Mouse (Mus musculus): ENCODE results near the gene Gng4. TPM values are rescaled to one million over a fixed set of nuclear protein-coding genes. Genes with fewer than 3 reads are reported as not detected.
A peak's percentile ranks its signal among the peaks of the same experiment; 100 is the strongest.

Gng4 gene
- polyA plus RNA-seq, 1 experiment, result 1.6 TPM

DNA sequence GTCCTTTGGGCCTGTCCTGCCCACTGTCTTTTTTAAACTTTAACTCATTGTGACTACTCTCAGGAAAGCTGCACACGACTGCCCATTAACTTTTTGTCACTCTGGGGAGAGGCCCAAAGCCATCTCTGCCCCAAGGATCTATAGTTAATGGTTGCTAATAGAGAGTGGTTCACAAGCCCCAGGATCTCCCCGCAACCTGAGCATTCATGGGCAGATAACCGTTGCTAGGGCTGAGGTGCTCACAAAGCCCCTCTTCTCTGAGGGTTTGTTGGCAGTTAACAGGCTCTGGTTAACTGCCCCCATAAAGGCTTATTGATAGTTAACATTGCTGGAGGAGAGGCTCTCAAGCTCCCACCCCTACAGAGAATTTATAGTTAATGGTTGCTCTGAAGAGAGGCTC lies 3.6 kb upstream of the Gng4 start:
- H3K36me3 ChIP-seq (ENCODE audit: control insufficient read depth, insufficient read depth, low read length), result peaks cover 8% of the 10 kb centered on the region
- no peak overlapping the region for H3K4me3 ChIP-seq (ENCODE audit: low read depth, low read length)
- TF ChIP-seq POLR2A (IDR thresholded peaks at IDR 0.05; ENCODE audit: low read depth, low read length) (no peak), CTCF (IDR thresholded peaks at IDR 0.05; ENCODE audit: extremely low read depth, insufficient read length, insufficient replicate concordance, low read depth, low read length) (no peak)
- WGBS, result 66% methylated on average over 3 of the region's 3 CpGs
- no peak overlapping the region for H3K27ac ChIP-seq (ENCODE audit: insufficient read depth, low read depth, low read length)
- peaks cover 22% of the 10 kb centered on the region for H3K27me3 ChIP-seq (ENCODE audit: control insufficient read depth, insufficient read depth, low read length)
- peaks cover 6% of the 10 kb centered on the region for H3K4me1 ChIP-seq (ENCODE audit: control insufficient read depth, insufficient read depth, insufficient read length, low read length)

DNA sequence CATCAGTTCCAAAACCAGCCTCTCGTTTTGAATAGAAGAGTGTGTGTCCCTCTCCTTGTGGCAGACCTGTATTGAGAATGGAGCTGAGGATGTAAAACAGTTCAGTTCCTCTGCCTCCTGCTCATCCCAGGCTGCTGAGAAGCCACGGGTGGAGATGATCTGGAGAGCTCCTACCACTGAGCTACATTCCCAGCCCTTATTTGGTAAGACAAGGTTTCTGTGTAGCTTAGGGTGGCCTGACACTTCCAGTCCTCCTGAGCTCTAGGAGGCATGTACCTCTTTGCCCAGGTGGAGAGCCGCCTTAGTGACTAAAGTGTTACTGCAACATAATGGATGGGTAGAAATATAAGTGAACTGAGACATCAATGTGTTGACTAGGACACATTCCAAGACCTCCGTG lies 2.8 kb upstream of the Gng4 start:
- H3K27me3 ChIP-seq (ENCODE audit: control insufficient read depth, insufficient read depth, low read length), result peaks cover 26% of the 10 kb centered on the region
- H3K36me3 ChIP-seq (ENCODE audit: control insufficient read depth, insufficient read depth, low read length), result peaks cover 8% of the 10 kb centered on the region
- no peak for TF ChIP-seq POLR2A (IDR thresholded peaks at IDR 0.05; ENCODE audit: low read depth, low read length)
- no peak for TF ChIP-seq CTCF (IDR thresholded peaks at IDR 0.05; ENCODE audit: extremely low read depth, insufficient read length, insufficient replicate concordance, low read depth, low read length)
- H3K27ac ChIP-seq (ENCODE audit: insufficient read depth, low read depth, low read length), result no peak overlapping the region
- H3K4me3 ChIP-seq (ENCODE audit: low read depth, low read length), result no peak overlapping the region
- peaks cover 6% of the 10 kb centered on the region for H3K4me1 ChIP-seq (ENCODE audit: control insufficient read depth, insufficient read depth, insufficient read length, low read length)
- 69% methylated on average over 4 of the region's 4 CpGs for WGBS

DNA sequence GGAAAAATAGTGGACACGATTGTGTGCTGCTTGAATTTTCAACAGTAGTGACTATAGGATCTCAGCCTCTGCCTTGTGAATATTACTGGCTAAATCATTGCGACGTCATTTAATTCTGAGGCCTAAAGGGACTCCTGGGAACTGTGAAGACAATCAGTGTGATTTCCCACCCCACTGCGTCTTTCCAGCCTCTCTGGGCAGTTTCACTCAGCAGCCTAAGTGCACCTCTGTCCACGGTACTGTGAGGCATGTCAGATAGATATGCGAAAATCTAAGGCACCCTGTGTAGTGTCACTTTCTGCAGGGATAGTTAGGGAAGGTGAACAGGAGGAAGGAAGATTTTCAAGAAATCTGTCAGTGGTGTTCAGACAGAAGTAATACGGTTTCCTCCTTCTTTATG lies 563 bp upstream of the Gng4 start:
- H3K36me3 ChIP-seq (ENCODE audit: control insufficient read depth, insufficient read depth, low read length), result no peaks in the 10 kb centered on the region
- peaks cover 29% of the 10 kb centered on the region for H3K27me3 ChIP-seq (ENCODE audit: control insufficient read depth, insufficient read depth, low read length)
- 47% methylated on average over 7 of the region's 7 CpGs for WGBS
- H3K4me1 ChIP-seq (ENCODE audit: control insufficient read depth, insufficient read depth, insufficient read length, low read length), result peaks cover 6% of the 10 kb centered on the region
- H3K4me3 ChIP-seq (ENCODE audit: low read depth, low read length), result no peak overlapping the region
- TF ChIP-seq CTCF (IDR thresholded peaks at IDR 0.05; ENCODE audit: extremely low read depth, insufficient read length, insufficient replicate concordance, low read depth, low read length) (no peak), POLR2A (IDR thresholded peaks at IDR 0.05; ENCODE audit: low read depth, low read length) (no peak)
- H3K27ac ChIP-seq (ENCODE audit: insufficient read depth, low read depth, low read length), result no peak overlapping the region

DNA sequence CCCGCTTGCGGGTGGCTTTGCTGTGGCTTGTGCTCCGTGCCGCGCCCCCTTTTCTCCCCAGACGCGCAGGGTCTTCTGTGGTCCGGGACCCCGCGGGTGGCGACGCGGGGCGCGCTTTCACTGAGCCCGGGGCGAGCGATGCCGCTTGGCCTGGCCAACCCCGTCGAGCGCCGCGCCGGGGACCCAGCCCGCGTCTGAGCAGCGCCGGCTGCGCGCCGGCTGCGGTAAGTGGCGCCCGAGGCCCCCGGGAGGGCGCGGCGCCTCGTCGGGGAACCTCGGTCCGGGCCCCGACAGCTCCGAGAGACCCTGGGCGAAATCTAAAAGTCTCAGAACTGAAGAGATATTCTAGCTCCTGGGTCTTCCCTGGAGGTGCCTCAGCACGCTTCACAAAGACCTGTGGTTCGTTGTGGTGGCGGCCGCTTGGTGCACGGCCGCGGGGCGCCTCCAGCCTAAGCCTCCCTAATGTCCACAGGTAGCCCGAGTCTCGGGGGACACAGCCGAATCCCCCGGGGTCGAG lies 619 bp downstream of the Gng4 start:
- Histone ChIP-seq H3K36me3 (ENCODE audit: control insufficient read depth, insufficient read depth, low read length) (no peaks in the 10 kb centered on the region), H3K4me3 (ENCODE audit: low read depth, low read length) (peak overlapping the region; percentile 63), H3K27me3 (ENCODE audit: control insufficient read depth, insufficient read depth, low read length) (peaks cover 29% of the 10 kb centered on the region), H3K4me1 (ENCODE audit: control insufficient read depth, insufficient read depth, insufficient read length, low read length) (peaks cover 6% of the 10 kb centered on the region), H3K27ac (ENCODE audit: insufficient read depth, low read depth, low read length) (no peak overlapping the region)
- 2% methylated on average over 59 of the region's 59 CpGs for WGBS
- TF ChIP-seq POLR2A (IDR thresholded peaks at IDR 0.05; ENCODE audit: low read depth, low read length), result no peak
- TF ChIP-seq CTCF (IDR thresholded peaks at IDR 0.05; ENCODE audit: extremely low read depth, insufficient read length, insufficient replicate concordance, low read depth, low read length), result no peak

DNA sequence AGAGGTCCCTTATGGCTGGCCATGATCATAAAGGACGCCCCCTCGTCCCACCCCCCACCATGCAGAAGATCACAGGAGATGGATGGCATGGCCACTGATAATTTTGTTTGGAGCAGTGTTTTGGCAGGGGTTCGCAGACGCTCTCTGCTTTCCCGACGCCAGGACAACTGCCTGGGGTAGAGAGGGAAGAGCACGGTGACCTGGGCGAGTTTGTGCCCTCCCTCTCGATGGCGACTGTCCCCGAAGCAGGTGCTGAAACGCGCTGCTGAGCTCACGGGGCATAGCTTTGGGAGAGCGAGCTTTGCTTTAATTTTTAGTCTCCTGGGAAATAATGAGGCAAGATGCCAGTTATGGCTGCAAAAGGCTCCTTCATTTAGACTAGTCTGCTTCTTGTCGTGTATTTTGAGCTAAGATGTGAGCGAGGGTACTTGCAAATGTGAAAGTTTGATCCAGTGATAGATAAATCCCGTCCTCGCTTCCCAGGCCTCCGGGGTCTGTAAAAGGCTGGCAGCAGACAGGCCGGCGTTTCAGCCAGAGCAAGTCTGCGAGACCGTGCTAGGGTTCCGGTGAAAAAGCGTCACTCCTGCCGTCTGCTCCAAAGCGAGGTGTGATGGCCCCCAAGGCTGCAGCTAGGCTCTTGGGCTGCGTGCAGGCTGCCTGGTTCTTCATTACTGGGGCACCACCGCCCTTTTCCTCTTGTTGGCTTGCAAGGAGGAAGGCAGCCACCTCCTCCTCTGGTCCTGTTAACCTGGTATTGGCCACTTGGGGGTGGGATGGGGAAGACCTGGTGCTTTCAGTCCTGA lies 1.3 kb downstream of the Gng4 start:
- TF ChIP-seq POLR2A (IDR thresholded peaks at IDR 0.05; ENCODE audit: low read depth, low read length) (no peak), CTCF (IDR thresholded peaks at IDR 0.05; ENCODE audit: extremely low read depth, insufficient read length, insufficient replicate concordance, low read depth, low read length) (no peak)

DNA sequence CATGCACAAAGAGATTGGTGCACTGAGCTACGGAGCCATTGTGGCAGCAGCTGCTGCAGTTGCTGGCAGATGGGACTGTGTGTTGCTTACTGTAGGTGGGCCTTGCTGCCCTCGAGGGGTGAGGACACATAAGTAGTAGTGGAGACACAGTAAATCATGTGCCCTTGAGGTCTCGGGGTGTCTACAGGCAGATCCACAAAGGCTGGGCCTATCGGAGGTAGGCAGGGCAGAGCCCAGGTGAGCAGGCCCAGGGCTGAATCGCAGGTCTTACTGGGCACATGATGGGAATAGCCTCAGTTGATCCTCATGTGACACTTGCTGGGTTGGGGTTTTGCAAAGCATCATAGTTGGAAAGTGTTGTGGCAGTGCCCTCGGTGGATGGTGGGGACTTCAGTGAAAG lies 3.1 kb downstream of the Gng4 start:
- no peak overlapping the region for H3K4me3 ChIP-seq (ENCODE audit: low read depth, low read length)
- TF ChIP-seq CTCF (IDR thresholded peaks at IDR 0.05; ENCODE audit: extremely low read depth, insufficient read length, insufficient replicate concordance, low read depth, low read length) (no peak), POLR2A (IDR thresholded peaks at IDR 0.05; ENCODE audit: low read depth, low read length) (no peak)
- 82% methylated on average over 6 of the region's 6 CpGs for WGBS
- H3K36me3 ChIP-seq (ENCODE audit: control insufficient read depth, insufficient read depth, low read length), result no peaks in the 10 kb centered on the region
- H3K27ac ChIP-seq (ENCODE audit: insufficient read depth, low read depth, low read length), result no peak overlapping the region
- H3K27me3 ChIP-seq (ENCODE audit: control insufficient read depth, insufficient read depth, low read length), result peaks cover 29% of the 10 kb centered on the region
- H3K4me1 ChIP-seq (ENCODE audit: control insufficient read depth, insufficient read depth, insufficient read length, low read length), result peaks cover 6% of the 10 kb centered on the region

More for the DNA sequence above, 1.3 kb downstream of the Gng4 start:
- WGBS, result 2% methylated on average over 30 of the region's 30 CpGs
- H3K27ac ChIP-seq (ENCODE audit: insufficient read depth, low read depth, low read length), result no peak overlapping the region
- peaks cover 29% of the 10 kb centered on the region for H3K27me3 ChIP-seq (ENCODE audit: control insufficient read depth, insufficient read depth, low read length)
- peak overlapping the region; percentile 63 for H3K4me3 ChIP-seq (ENCODE audit: low read depth, low read length)
- H3K36me3 ChIP-seq (ENCODE audit: control insufficient read depth, insufficient read depth, low read length), result no peaks in the 10 kb centered on the region
- H3K4me1 ChIP-seq (ENCODE audit: control insufficient read depth, insufficient read depth, insufficient read length, low read length), result peaks cover 6% of the 10 kb centered on the region

DNA sequence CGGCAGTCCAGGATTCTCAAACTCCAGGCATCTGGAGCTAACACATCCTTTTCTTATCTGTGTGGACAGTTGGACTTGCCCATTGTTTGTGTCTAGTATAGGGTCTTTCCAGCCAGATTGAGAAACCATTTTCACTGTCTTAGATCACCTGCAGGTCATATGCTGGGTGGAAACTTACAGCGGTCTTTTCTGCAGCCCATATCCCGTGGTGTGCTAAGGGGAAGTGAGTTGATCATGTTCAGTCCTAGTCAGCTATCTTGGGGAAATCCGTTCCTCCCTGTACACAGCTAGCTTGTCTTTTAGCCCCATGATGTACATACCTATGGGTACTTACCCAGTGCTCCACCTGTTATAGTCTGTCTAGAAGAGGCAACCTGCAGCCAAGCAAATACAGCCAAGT lies 4.2 kb downstream of the Gng4 start:
- Histone ChIP-seq H3K4me1 (ENCODE audit: control insufficient read depth, insufficient read depth, insufficient read length, low read length) (peaks cover 6% of the 10 kb centered on the region), H3K4me3 (ENCODE audit: low read depth, low read length) (no peak overlapping the region), H3K27me3 (ENCODE audit: control insufficient read depth, insufficient read depth, low read length) (peaks cover 26% of the 10 kb centered on the region), H3K36me3 (ENCODE audit: control insufficient read depth, insufficient read depth, low read length) (no peaks in the 10 kb centered on the region), H3K27ac (ENCODE audit: insufficient read depth, low read depth, low read length) (no peak overlapping the region)
- WGBS, result 79% methylated on average over 4 of the region's 4 CpGs
- TF ChIP-seq POLR2A (IDR thresholded peaks at IDR 0.05; ENCODE audit: low read depth, low read length) (no peak), CTCF (IDR thresholded peaks at IDR 0.05; ENCODE audit: extremely low read depth, insufficient read length, insufficient replicate concordance, low read depth, low read length) (no peak)
